Mouse (Mus musculus) embryo, embryonic 11.5 days (tissue): ENCODE measurements around the gene Rnf11.

Experiments
- DNase-seq: peaks from one replicate; pipeline ENCODE4 v3.0.0-alpha.2; 2012; ENCODE audit warnings: low read depth, low spot score

The Rnf11 gene

GRCm38 (mm10) chr4:109484621-109485020 is at the start of gene Rnf11:
Rnf11 (minus strand) TSS chr4:109484728.
- DNase-seq, result no peak

- no peak for DNase-seq
Observed at GRCm38 (mm10) chr4:109531111-109531510, 46.6 kb upstream of the Rnf11 start, which contains the start of gene 4930522H14Rik. 4930522H14Rik (minus strand) TSS chr4:109531297.

DNA sequence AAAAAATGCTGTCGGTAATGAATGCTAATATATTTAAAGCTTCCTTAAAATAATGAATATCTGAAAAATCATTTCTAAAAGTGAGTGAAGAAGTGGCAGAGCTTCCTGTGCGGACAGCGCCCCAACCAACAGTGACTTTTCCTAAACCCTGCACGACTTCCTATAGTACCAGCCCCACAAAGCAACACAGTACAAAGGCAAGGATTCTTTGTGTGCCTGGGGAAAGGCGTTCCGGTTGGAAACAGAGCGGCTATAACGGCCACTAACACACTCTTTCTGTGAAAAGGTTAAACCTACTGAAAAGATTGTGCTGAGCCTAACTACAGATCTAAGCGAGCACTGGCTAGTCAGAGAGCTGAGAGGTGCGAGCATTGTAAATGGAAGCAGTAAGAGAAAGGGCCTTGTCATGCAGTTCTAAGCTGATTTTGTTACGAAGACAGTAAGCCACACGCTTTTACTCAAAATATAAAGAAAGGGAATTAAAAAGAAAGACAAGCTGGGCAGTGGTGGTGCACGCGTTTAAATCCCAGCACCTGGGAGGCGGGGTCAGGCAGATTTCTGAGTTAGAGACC is 45.8 kb upstream of the Rnf11 start:
- DNase-seq, result no peak

DNA sequence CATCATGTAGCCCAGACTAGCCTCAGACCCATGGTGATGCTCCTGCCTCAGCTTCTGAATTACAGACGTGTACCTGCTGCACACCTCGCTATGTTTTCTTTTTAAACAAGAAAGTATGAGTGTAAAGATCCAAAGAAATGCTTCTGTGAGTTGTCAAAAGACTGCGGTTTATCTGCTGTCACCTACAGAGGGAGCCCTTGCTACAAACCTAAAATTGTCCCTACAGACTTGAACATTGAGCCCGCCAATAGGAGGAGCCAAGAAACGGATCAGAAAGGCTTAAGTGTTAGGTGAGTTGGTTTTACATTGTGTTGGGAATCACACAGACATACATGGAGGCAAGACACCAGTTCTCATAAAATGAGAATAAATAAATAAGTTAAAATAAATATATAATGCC is 20.4 kb upstream of the Rnf11 start:
- peak; percentile 57 for DNase-seq

GRCm38 (mm10) chr4:109498476-109498875 is 13.9 kb upstream of the Rnf11 start:
- no peak for DNase-seq

- DNase-seq, result no peak
Observed at GRCm38 (mm10) chr4:109493581-109493980, 9.1 kb upstream of the Rnf11 start.

DNA sequence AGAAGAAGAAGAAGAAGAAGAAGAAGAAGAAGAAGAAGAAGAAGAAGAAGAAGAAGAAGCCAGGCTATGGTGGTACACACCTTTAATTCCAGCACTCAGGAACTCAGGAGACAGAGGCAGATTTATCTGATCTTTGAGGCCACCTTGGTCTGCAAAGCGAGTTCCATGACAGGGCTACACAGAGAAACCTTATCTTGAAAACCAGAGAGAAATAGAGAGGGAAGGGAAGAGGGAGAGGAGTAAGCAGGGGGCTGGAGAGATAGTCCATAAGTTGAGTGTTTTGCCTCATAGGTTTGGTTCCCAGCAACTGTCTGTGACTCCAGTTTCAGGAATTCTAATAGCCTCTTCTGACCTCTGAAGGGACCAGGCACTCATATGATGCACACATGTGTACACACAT is 4.3 kb upstream of the Rnf11 start:
- no peak for DNase-seq

DNA sequence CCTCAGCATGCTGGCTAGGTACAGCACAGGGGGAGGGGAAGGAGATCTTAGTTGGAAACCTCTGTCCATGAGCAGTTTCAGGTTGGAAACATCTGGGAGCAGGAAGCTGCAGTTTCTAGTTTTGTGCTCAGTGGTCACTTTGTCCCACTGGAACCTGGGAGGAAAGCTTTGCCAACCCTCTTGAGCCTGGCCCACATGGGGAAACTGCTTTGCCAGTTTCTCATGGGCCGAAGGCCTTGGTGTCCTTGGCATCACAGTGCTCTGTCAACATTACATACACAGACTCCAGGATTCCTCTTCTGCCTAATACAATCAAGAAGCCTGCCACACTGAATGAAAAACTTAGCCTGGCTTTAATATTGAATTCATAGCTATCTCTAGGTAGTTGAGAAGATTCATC is 1.8 kb downstream of the Rnf11 start:
- no peak for DNase-seq

GRCm38 (mm10) chr4:109481424-109481823 is 3.1 kb downstream of the Rnf11 start:
- no peak for DNase-seq

- no peak for DNase-seq
Observed at GRCm38 (mm10) chr4:109477454-109477853, 7.1 kb downstream of the Rnf11 start.

GRCm38 (mm10) chr4:109476554-109477014 is 7.9 kb downstream of the Rnf11 start:
- DNase-seq, result peak; percentile 86

DNA sequence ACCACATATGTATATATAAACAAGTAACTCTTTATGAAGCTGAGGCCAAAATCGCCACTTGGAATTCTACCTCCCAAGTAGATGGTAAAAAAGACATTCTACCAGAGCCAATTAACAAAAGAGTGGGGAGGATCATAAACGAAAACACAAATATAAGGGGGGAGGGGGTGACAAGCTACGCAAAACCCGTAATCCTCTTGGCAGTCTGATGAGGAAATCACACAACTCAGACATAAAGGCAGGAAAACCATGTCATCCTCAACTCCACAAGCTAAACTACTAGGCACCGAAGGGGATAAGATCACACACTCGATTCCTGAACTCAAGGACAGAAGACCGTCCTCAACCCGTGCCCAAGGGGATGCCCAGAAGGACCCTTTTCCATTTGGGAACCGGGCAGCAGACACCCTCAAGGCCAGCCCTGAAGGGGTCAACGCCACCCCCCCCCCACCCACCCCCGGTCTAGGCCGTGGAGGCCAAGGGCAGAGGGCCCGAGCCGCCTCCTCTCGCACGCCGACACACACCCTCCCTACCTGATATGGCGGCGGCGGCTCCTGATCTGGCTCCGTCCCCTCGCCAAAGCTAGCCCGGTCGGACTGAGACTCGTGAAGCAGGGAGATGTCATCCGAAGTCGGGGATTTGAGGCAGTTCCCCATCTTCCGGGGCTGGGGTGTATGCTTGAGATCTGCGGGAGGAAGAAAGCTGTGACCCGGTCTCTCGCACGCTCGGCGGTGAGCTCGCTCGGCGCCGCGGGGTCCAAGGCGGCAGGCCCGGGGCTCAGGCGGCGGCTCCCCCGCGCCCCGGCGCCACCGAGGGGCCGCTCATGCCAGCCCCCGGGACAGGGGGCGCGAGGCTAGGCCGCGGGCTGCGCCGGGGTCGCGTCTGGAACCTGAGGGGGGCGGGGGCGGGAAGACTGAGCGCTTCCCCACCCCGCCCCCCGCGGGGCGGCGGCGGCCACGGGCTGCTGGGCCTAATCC is 8.7 kb downstream of the Rnf11 start:
- DNase-seq, result peak; percentile 19

- no peak for DNase-seq
Observed at GRCm38 (mm10) chr4:109475078-109475477, 9.4 kb downstream of the Rnf11 start.

DNA sequence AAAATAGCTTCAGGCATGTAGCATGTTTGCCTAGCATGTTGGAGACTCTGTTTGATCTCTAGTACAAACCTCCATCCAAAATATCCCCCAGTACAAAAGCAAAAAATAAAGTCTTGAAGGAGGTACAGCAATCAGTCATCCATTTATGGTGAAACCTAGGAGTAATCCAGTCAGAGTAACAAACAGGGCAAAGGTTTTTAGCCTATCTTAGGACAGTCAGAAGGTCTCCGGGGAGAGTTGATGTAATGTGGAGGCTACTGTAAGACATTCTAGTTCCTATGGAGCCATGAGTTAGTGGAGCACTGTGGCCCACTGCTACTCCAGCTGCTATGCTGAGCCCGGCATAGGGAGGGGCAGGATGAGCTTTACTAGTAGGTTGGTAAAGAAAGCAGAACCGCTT is 12.0 kb downstream of the Rnf11 start:
- no peak for DNase-seq

DNA sequence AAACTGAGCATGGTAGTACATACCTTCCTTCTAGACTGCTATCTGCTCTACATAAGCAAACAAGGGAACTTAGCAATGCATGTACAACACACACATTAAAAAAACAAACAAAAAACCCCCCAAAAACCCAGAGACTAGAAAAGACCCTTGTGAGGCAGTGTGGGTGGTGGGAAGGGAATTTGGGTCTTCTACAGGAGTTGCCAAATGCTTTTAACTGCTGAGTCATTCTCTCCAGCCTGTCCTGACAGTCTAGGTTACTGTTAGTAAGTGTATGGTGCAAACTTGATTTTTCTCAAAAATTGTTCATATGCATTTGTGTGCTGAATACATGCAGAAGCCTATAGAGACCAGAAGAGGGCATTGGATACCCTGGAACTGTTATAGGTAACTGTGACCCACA is 12.9 kb downstream of the Rnf11 start:
- no peak for DNase-seq

DNA sequence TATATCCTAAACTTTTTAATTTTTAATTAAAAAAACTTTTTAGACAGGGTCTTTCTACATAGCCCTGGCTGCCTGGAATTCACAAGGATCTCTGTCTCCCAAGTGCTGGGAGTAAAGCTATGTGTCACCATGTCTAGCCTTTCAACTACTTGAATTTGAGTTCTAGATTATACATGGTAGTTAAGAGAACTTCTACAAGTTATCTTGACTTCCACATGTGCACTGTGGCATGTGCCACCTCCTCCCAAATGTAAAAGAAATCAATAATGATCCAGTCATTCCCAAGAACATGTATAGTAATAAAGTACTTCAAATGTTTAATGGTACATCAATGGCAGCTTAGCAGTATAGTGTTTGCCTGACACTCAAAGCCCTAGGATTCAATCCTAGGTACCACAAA is 16.8 kb downstream of the Rnf11 start:
- no peak for DNase-seq

GRCm38 (mm10) chr4:109463892-109464291 is 20.6 kb downstream of the Rnf11 start:
- no peak for DNase-seq

- no peak for DNase-seq
Observed at GRCm38 (mm10) chr4:109460421-109461179, 23.9 kb downstream of the Rnf11 start.

DNA sequence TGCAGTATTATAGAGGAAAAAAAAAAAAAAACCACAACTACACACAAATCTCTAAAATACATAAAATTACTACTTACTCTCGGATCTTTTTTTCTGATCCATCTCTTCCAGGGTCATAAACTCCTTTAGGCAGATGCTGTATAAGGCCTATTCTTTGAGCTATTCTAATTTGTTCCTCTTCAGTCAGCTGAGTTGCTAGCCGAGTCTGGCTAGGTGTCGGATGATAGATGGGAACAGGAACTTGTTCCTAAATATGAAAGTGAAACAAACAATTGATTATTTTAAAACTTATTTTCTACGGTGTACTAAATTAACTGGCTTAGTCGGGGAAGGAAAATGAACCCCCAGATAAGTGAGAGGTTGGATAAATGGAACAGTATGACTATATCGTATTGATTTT is 27.7 kb downstream of the Rnf11 start:
- DNase-seq, result no peak

DNA sequence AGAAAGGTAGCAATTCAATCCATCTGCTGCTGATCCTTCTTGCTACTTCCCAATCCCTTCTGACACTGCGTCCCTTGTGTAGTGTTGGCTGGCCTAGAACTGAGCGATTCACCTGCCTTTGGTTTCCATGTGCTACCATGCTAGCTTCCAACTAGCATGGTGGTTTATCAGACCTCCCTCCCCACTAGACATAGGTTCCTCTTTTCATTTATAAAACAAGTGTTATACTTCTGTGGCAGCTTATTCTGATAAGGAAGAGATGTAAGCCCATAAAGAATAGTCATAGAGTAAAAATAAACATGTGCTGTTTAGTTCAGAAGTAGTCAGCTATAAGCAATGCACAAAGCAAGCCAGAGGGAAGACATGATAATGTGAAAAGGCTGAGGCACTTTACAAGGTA is 36.0 kb downstream of the Rnf11 start:
- DNase-seq, result no peak

DNA sequence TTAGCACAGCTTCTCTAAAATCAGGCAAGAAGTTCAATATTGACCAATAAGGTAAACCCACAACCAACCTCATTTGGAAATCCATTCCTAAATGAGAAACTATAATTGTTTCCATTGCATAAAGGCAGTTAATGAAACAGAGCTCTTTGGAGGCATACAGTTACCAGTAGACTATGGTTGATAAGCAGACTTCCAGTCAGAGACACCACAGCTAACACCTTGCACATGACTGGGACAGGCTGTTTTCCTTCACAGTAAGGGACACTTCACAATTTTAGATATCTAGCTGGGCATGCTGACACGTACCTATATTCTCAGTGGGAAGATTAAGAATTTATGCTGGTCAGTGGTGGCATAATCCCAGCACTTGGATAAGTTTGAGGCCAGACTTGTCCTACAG is 38.6 kb downstream of the Rnf11 start:
- DNase-seq, result no peak

GRCm38 (mm10) chr4:109445397-109445796 is 39.1 kb downstream of the Rnf11 start:
- no peak for DNase-seq
